ENCODE assay signal across 28 mouse cellular contexts in the genomic region with DNA sequence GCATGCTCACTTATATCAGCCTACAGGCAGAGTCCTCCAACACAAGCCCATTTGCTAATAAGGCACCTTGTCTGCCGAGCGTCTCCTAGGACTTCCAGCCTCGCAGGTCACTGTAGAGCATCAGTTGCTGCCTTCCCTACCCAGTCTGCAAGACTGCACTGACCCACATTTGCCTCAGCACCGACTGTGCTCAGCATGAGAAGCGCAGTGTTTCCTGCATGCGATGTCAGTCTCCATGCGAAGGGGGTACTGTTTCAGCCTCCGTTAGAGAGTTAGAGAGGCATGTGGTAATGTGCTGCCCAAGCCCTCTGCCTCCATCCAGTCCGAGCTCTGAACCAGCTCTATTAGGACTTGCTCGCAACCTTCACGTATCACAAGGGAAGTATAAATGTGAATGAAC. TPM values are rescaled to one million over a fixed set of nuclear protein-coding genes. Genes with fewer than 3 reads are reported as not detected.
A peak's percentile ranks its signal among the peaks of the same experiment; 100 is the strongest.
DNase-seq lines count a peak whose midpoint lies in the region; ATAC-seq lines count a peak whose summit lies in the region.
"Had no signal": no experiment of that assay in that cellular context is flagged by ENCODE, and none has a peak within 500 bp of the region (broad histone marks: within the 10 kb centered on the region; RNA-seq: fewer than 3 reads in every experiment).

No protein-coding gene starts in this region.

- no peak overlapping the region for H3K4me3 ChIP-seq in forebrain, embryonic 10.5 days
- no peak overlapping the region for H3K4me3 ChIP-seq in forebrain, embryonic 14.5 days (ENCODE audit: low read depth, low read length)
- H3K4me3 ChIP-seq in megakaryocyte, embryonic 14.5 days (replicated peaks), result peak overlapping the region; percentile 47
- H3K4me3 ChIP-seq: embryonic facial prominence, embryonic 13.5 days; intestine, embryonic 15.5 days; limb, embryonic 12.5 days; myocyte; neural tube, embryonic 12.5 days; stomach, embryonic 15.5 days had no signal

- 79% methylated on average over 11 of the region's 11 CpGs for WGBS in forebrain, embryonic 10.5 days
- 80% methylated on average over 11 of the region's 11 CpGs for WGBS in forebrain, embryonic 14.5 days

- H3K9me3 ChIP-seq in forebrain, embryonic 10.5 days, result no peaks in the 10 kb centered on the region
- no peaks in the 10 kb centered on the region for H3K9me3 ChIP-seq in forebrain, embryonic 14.5 days (replicated peaks; ENCODE audit: control insufficient read depth, low read length)
- no peaks in the 10 kb centered on the region for H3K9me3 ChIP-seq in megakaryocyte, embryonic 14.5 days
- H3K9me3 ChIP-seq: embryonic facial prominence, embryonic 13.5 days; intestine, embryonic 15.5 days; limb, embryonic 12.5 days; neural tube, embryonic 12.5 days; stomach, embryonic 15.5 days had no signal

- peaks cover 2% of the 10 kb centered on the region for H3K36me3 ChIP-seq in forebrain, embryonic 10.5 days (replicated peaks)
- peaks cover under 1% of the 10 kb centered on the region; the same call in 1 of the 2 replicates for H3K36me3 ChIP-seq in forebrain, embryonic 14.5 days (ENCODE audit: control insufficient read depth, insufficient read depth, low read length)
- H3K36me3 ChIP-seq in megakaryocyte, embryonic 14.5 days (replicated peaks; ENCODE audit: low read length), result peaks cover 4% of the 10 kb centered on the region
- H3K36me3 ChIP-seq: intestine, embryonic 15.5 days; stomach, embryonic 15.5 days had no signal

- peaks cover 32% of the 10 kb centered on the region for H3K4me1 ChIP-seq in forebrain, embryonic 10.5 days
- peaks cover 20% of the 10 kb centered on the region for H3K4me1 ChIP-seq in forebrain, embryonic 14.5 days (ENCODE audit: control insufficient read depth, insufficient read depth, low read length)
- peaks cover 82% of the 10 kb centered on the region for H3K4me1 ChIP-seq in megakaryocyte, embryonic 14.5 days

- no peak overlapping the region for H3K4me2 ChIP-seq in forebrain, embryonic 14.5 days (ENCODE audit: low read length)
- H3K4me2 ChIP-seq: embryonic facial prominence, embryonic 13.5 days; intestine, embryonic 15.5 days; limb, embryonic 12.5 days; liver, embryonic 11.5 days; neural tube, embryonic 12.5 days; stomach, embryonic 15.5 days had no signal

- ATAC-seq in forebrain, embryonic 14.5 days, result no peak
- ATAC-seq in megakaryocyte, adult 5-6 weeks (ENCODE audit: poor library complexity, severe bottlenecking), result no peak
- ATAC-seq: activated CD4-positive, CD25-positive, alpha-beta regulatory T cell, adult 4 months; forebrain, postnatal 0 days; hindbrain, postnatal 0 days; intestine, embryonic 15.5 days; liver, postnatal 0 days had no signal

- H3K27me3 ChIP-seq in forebrain, embryonic 10.5 days (ENCODE audit: poor library complexity, severe bottlenecking), result no peaks in the 10 kb centered on the region
- H3K27me3 ChIP-seq in forebrain, embryonic 14.5 days (replicated peaks; ENCODE audit: control insufficient read depth, insufficient read depth, low read length), result no peaks in the 10 kb centered on the region
- H3K27me3 ChIP-seq in megakaryocyte, embryonic 14.5 days (replicated peaks), result no peaks in the 10 kb centered on the region
- H3K27me3 ChIP-seq: embryonic facial prominence, embryonic 13.5 days; intestine, embryonic 15.5 days; limb, embryonic 12.5 days; neural tube, embryonic 12.5 days; stomach, embryonic 15.5 days had no signal

- peak overlapping the region; percentile 51 for H3K27ac ChIP-seq in forebrain, embryonic 10.5 days
- H3K27ac ChIP-seq in forebrain, embryonic 14.5 days (ENCODE audit: low read depth, low read length), result no peak overlapping the region
- H3K27ac ChIP-seq: embryonic facial prominence, embryonic 13.5 days; hindbrain, postnatal 0 days; intestine, embryonic 15.5 days; limb, embryonic 12.5 days; neural tube, embryonic 12.5 days; stomach, embryonic 15.5 days had no signal

- DNase-seq in forebrain, embryonic 10.5 days (ENCODE audit: extremely low spot score, low spot score), result no peak
- no peak for DNase-seq in forebrain, embryonic 14.5 days (ENCODE audit: low spot score)
- DNase-seq in thymus, postnatal 14 days, result peak; percentile 45
- no peak for DNase-seq in thymus, postnatal 0 days (ENCODE audit: low spot score)
- peak; percentile 25 for DNase-seq in retina, postnatal 1 day
- no peak for DNase-seq in kidney, postnatal 4 days
- DNase-seq: adrenal gland, adult 2 months; adrenal gland, postnatal 36 days; B cell, adult 2 months; cerebellum, postnatal 14 days; embryo, embryonic 11 days; forebrain, postnatal 0 days; gastrocnemius, postnatal 10 days; heart, postnatal 14 days; layer of hippocampus, adult 9-11 months; liver, postnatal 0 days; lung, postnatal 36 days had no signal

- no peak overlapping the region for H3K9ac ChIP-seq in forebrain, embryonic 14.5 days (ENCODE audit: low read length)
- H3K9ac ChIP-seq: embryonic facial prominence, embryonic 13.5 days; forebrain, postnatal 0 days; intestine, embryonic 15.5 days; limb, embryonic 12.5 days; liver, postnatal 0 days; neural tube, embryonic 12.5 days; stomach, embryonic 15.5 days had no signal

RNA-seq across cellular contexts. Expression of gene Rapgef1, which starts 54.6 kb away (rescaled TPM):
- 15.9 and 17.2 TPM in 2 replicates for polyA plus RNA-seq in forebrain, embryonic 10.5 days (2016; fragmentation: Nextera tagmentation; extraction: Ambion mirVana)
- 17.3 and 19.9 TPM in 2 replicates for polyA plus RNA-seq in forebrain, embryonic 14.5 days (2014; fragmentation: Nextera tagmentation; extraction: Ambion mirVana)
- polyA plus RNA-seq in megakaryocyte, embryonic 14.5 days (2012; ENCODE audit: insufficient read depth, low replicate concordance), result 13.8 and 14.5 TPM in 2 replicates
- total RNA-seq in megakaryocyte, adult 5-6 weeks (2015), result 20.1 and 20.2 TPM in 2 replicates
- total RNA-seq in megakaryocyte, adult 5-6 weeks (2017), result 22.7 and 22.8 TPM in 2 replicates
- polyA plus RNA-seq in thymus, postnatal 0 days (2015; fragmentation: Nextera tagmentation; extraction: Ambion mirVana), result 16.0 and 19.1 TPM in 2 replicates

Comparison
In these comparisons a context has a peak if more than half of its experiments do, and no peak if none do; other contexts are left out.
1. DNase-seq: peak in thymus, postnatal 14 days (single experiment) and retina, postnatal 1 day (single experiment); none in forebrain, embryonic 10.5 days (single experiment), forebrain, embryonic 14.5 days (single experiment), thymus, postnatal 0 days (single experiment) and kidney, postnatal 4 days (0 of 2).